Mouse (Mus musculus): Measurements from ENCODE around the gene Nkx6-2. TPM values are rescaled to one million over a fixed set of nuclear protein-coding genes. Genes with fewer than 3 reads are reported as not detected.

Gene Nkx6-2
- polyA plus RNA-seq (2017; shearing (Covaris generic)): 0.11 TPM

GRCm38 (mm10) chr7:139582595-139582994 lies at the start of gene Nkx6-2:
Nkx6-2 (minus strand) TSS chr7:139582797.

Other genes starting within 250 kb of the Nkx6-2 start
- gene Inpp5a, start 193.7 kb downstream of the Nkx6-2 start, polyA plus RNA-seq (2017; shearing (Covaris generic)): 27.0 TPM
- gene Cfap46, start 101.0 kb upstream of the Nkx6-2 start, polyA plus RNA-seq (2017; shearing (Covaris generic)): not detected